Mouse (Mus musculus): ENCODE results near the gene Dlgap1. TPM values are rescaled to one million over a fixed set of nuclear protein-coding genes. Genes with fewer than 3 reads are reported as not detected.
"Not testable (repeated sequence)": the region's sequence is repeated elsewhere in the genome, so short reads cannot be mapped to it uniquely, and the experiment has no call there.

Gene Dlgap1
- polyA plus RNA-seq, 1 experiment from 2014 or later, result 3.5 TPM

GRCm38 (mm10) chr17:70586735-70587425 is 618.0 kb downstream of the Dlgap1 start:
- WGBS, result 78% methylated on average over 13 of the region's 13 CpGs

GRCm38 (mm10) chr17:70587975-70588630 is 619.2 kb downstream of the Dlgap1 start:
- not testable (repeated sequence) for H3K9me3 ChIP-seq (ENCODE audit: low read length); ATAC-seq (ENCODE audit: low FRiP score, low TSS enrichment); H3K36me3 ChIP-seq (ENCODE audit: insufficient read depth, low read length); H3K27me3 ChIP-seq (ENCODE audit: insufficient read depth, low read length); H3K27ac ChIP-seq (ENCODE audit: low read length); H3K4me1 ChIP-seq (ENCODE audit: insufficient read depth, low read length); H3K4me3 ChIP-seq (ENCODE audit: low read length); H3K4me2 ChIP-seq (replicated peaks; ENCODE audit: low read depth, low read length); H3K9ac ChIP-seq (replicated peaks; ENCODE audit: low read length)
- WGBS, result 77% methylated on average over 2 of the region's 4 CpGs

More at GRCm38 (mm10) chr17:70586735-70587425, 618.0 kb downstream of the Dlgap1 start:
- Histone ChIP-seq H3K9ac (replicated peaks; ENCODE audit: low read length) (no peak overlapping the region), H3K27ac (ENCODE audit: low read length) (no peak overlapping the region), H3K9me3 (ENCODE audit: low read length) (no peaks in the 10 kb centered on the region), H3K4me3 (ENCODE audit: low read length) (no peak overlapping the region), H3K4me1 (ENCODE audit: insufficient read depth, low read length) (no peaks in the 10 kb centered on the region), H3K36me3 (ENCODE audit: insufficient read depth, low read length) (no peaks in the 10 kb centered on the region), H3K4me2 (replicated peaks; ENCODE audit: low read depth, low read length) (no peak overlapping the region), H3K27me3 (ENCODE audit: insufficient read depth, low read length) (no peaks in the 10 kb centered on the region)
- no peak for ATAC-seq (ENCODE audit: low FRiP score, low TSS enrichment)

GRCm38 (mm10) chr17:70588691-70589090 is 619.8 kb downstream of the Dlgap1 start:
- no peak for ATAC-seq (ENCODE audit: low FRiP score, low TSS enrichment)
- H3K9ac ChIP-seq (replicated peaks; ENCODE audit: low read length), result no peak overlapping the region
- H3K27ac ChIP-seq (ENCODE audit: low read length), result no peak overlapping the region
- H3K36me3 ChIP-seq (ENCODE audit: insufficient read depth, low read length), result no peaks in the 10 kb centered on the region
- no peak overlapping the region for H3K4me2 ChIP-seq (replicated peaks; ENCODE audit: low read depth, low read length)
- 85% methylated on average over 6 of the region's 6 CpGs for WGBS
- no peak overlapping the region for H3K4me3 ChIP-seq (ENCODE audit: low read length)
- no peaks in the 10 kb centered on the region for H3K4me1 ChIP-seq (ENCODE audit: insufficient read depth, low read length)
- H3K27me3 ChIP-seq (ENCODE audit: insufficient read depth, low read length), result no peaks in the 10 kb centered on the region
- H3K9me3 ChIP-seq (ENCODE audit: low read length), result no peaks in the 10 kb centered on the region

- H3K36me3 ChIP-seq (ENCODE audit: insufficient read depth, low read length), result no peaks in the 10 kb centered on the region
- H3K9ac ChIP-seq (replicated peaks; ENCODE audit: low read length), result no peak overlapping the region
- WGBS, result 87% methylated on average over 13 of the region's 13 CpGs
- H3K27ac ChIP-seq (ENCODE audit: low read length), result no peak overlapping the region
- no peak overlapping the region for H3K4me3 ChIP-seq (ENCODE audit: low read length)
- no peaks in the 10 kb centered on the region for H3K27me3 ChIP-seq (ENCODE audit: insufficient read depth, low read length)
- H3K9me3 ChIP-seq (ENCODE audit: low read length), result no peaks in the 10 kb centered on the region
- ATAC-seq (ENCODE audit: low FRiP score, low TSS enrichment), result no peak
- H3K4me2 ChIP-seq (replicated peaks; ENCODE audit: low read depth, low read length), result no peak overlapping the region
- H3K4me1 ChIP-seq (ENCODE audit: insufficient read depth, low read length), result no peaks in the 10 kb centered on the region
Observed at GRCm38 (mm10) chr17:70589140-70589539, 620.3 kb downstream of the Dlgap1 start.

- H3K4me2 ChIP-seq (replicated peaks; ENCODE audit: low read depth, low read length), result no peak overlapping the region
- no peak overlapping the region for H3K4me3 ChIP-seq (ENCODE audit: low read length)
- no peak overlapping the region for H3K27ac ChIP-seq (ENCODE audit: low read length)
- WGBS, result 76% methylated on average over 6 of the region's 6 CpGs
- H3K36me3 ChIP-seq (ENCODE audit: insufficient read depth, low read length), result no peaks in the 10 kb centered on the region
- no peaks in the 10 kb centered on the region for H3K4me1 ChIP-seq (ENCODE audit: insufficient read depth, low read length)
- no peak for ATAC-seq (ENCODE audit: low FRiP score, low TSS enrichment)
- no peaks in the 10 kb centered on the region for H3K27me3 ChIP-seq (ENCODE audit: insufficient read depth, low read length)
- H3K9ac ChIP-seq (replicated peaks; ENCODE audit: low read length), result no peak overlapping the region
- no peaks in the 10 kb centered on the region for H3K9me3 ChIP-seq (ENCODE audit: low read length)
Observed at GRCm38 (mm10) chr17:70590506-70590905, 621.6 kb downstream of the Dlgap1 start.

- 53% methylated on average over 1 of the region's 1 CpGs for WGBS
- H3K4me1 ChIP-seq (ENCODE audit: insufficient read depth, low read length), result no peaks in the 10 kb centered on the region
Observed at GRCm38 (mm10) chr17:70594277-70594676, 625.4 kb downstream of the Dlgap1 start.

GRCm38 (mm10) chr17:70596326-70596725 is 627.5 kb downstream of the Dlgap1 start:
- ATAC-seq (ENCODE audit: low FRiP score, low TSS enrichment), result no peak
- Histone ChIP-seq H3K4me1 (ENCODE audit: insufficient read depth, low read length) (no peaks in the 10 kb centered on the region), H3K4me2 (replicated peaks; ENCODE audit: low read depth, low read length) (no peak overlapping the region), H3K27me3 (ENCODE audit: insufficient read depth, low read length) (no peaks in the 10 kb centered on the region), H3K27ac (ENCODE audit: low read length) (no peak overlapping the region), H3K4me3 (ENCODE audit: low read length) (no peak overlapping the region), H3K36me3 (ENCODE audit: insufficient read depth, low read length) (no peaks in the 10 kb centered on the region), H3K9ac (replicated peaks; ENCODE audit: low read length) (no peak overlapping the region), H3K9me3 (ENCODE audit: low read length) (no peaks in the 10 kb centered on the region)
- WGBS, result 87% methylated on average over 2 of the region's 2 CpGs

More at GRCm38 (mm10) chr17:70594277-70594676, 625.4 kb downstream of the Dlgap1 start:
- no peak overlapping the region for H3K4me2 ChIP-seq (replicated peaks; ENCODE audit: low read depth, low read length)
- no peaks in the 10 kb centered on the region for H3K9me3 ChIP-seq (ENCODE audit: low read length)
- no peak for ATAC-seq (ENCODE audit: low FRiP score, low TSS enrichment)
- H3K27ac ChIP-seq (ENCODE audit: low read length), result no peak overlapping the region
- H3K27me3 ChIP-seq (ENCODE audit: insufficient read depth, low read length), result no peaks in the 10 kb centered on the region
- no peak overlapping the region for H3K4me3 ChIP-seq (ENCODE audit: low read length)
- H3K36me3 ChIP-seq (ENCODE audit: insufficient read depth, low read length), result no peaks in the 10 kb centered on the region
- H3K9ac ChIP-seq (replicated peaks; ENCODE audit: low read length), result no peak overlapping the region

- Histone ChIP-seq H3K27ac (ENCODE audit: low read length) (no peak overlapping the region), H3K9me3 (ENCODE audit: low read length) (no peaks in the 10 kb centered on the region), H3K36me3 (ENCODE audit: insufficient read depth, low read length) (no peaks in the 10 kb centered on the region), H3K4me3 (ENCODE audit: low read length) (no peak overlapping the region), H3K27me3 (ENCODE audit: insufficient read depth, low read length) (no peaks in the 10 kb centered on the region), H3K4me2 (replicated peaks; ENCODE audit: low read depth, low read length) (no peak overlapping the region), H3K4me1 (ENCODE audit: insufficient read depth, low read length) (no peaks in the 10 kb centered on the region), H3K9ac (replicated peaks; ENCODE audit: low read length) (no peak overlapping the region)
- ATAC-seq (ENCODE audit: low FRiP score, low TSS enrichment), result no peak
- 83% methylated on average over 6 of the region's 6 CpGs for WGBS
Observed at GRCm38 (mm10) chr17:70600462-70600861, 631.6 kb downstream of the Dlgap1 start.

GRCm38 (mm10) chr17:70602051-70602450 is 633.2 kb downstream of the Dlgap1 start:
- no peak overlapping the region for H3K9ac ChIP-seq (replicated peaks; ENCODE audit: low read length)
- no peaks in the 10 kb centered on the region for H3K27me3 ChIP-seq (ENCODE audit: insufficient read depth, low read length)
- 74% methylated on average over 7 of the region's 7 CpGs for WGBS
- H3K36me3 ChIP-seq (ENCODE audit: insufficient read depth, low read length), result no peaks in the 10 kb centered on the region
- no peak overlapping the region for H3K4me3 ChIP-seq (ENCODE audit: low read length)
- ATAC-seq (ENCODE audit: low FRiP score, low TSS enrichment), result no peak
- H3K9me3 ChIP-seq (ENCODE audit: low read length), result no peaks in the 10 kb centered on the region
- no peaks in the 10 kb centered on the region for H3K4me1 ChIP-seq (ENCODE audit: insufficient read depth, low read length)
- no peak overlapping the region for H3K27ac ChIP-seq (ENCODE audit: low read length)
- H3K4me2 ChIP-seq (replicated peaks; ENCODE audit: low read depth, low read length), result no peak overlapping the region

- H3K9me3 ChIP-seq (ENCODE audit: low read length), result no peaks in the 10 kb centered on the region
- no peak overlapping the region for H3K4me2 ChIP-seq (replicated peaks; ENCODE audit: low read depth, low read length)
- no peak for ATAC-seq (ENCODE audit: low FRiP score, low TSS enrichment)
- 80% methylated on average over 5 of the region's 5 CpGs for WGBS
- no peaks in the 10 kb centered on the region for H3K27me3 ChIP-seq (ENCODE audit: insufficient read depth, low read length)
- H3K9ac ChIP-seq (replicated peaks; ENCODE audit: low read length), result no peak overlapping the region
- no peak overlapping the region for H3K4me3 ChIP-seq (ENCODE audit: low read length)
- no peaks in the 10 kb centered on the region for H3K36me3 ChIP-seq (ENCODE audit: insufficient read depth, low read length)
- H3K4me1 ChIP-seq (ENCODE audit: insufficient read depth, low read length), result no peaks in the 10 kb centered on the region
- no peak overlapping the region for H3K27ac ChIP-seq (ENCODE audit: low read length)
Observed at GRCm38 (mm10) chr17:70605659-70606058, 636.8 kb downstream of the Dlgap1 start.

All from kidney, embryonic 16.5 days (tissue).